Mouse (Mus musculus): ENCODE data around the gene Igfbpl1. TPM values are rescaled to one million over a fixed set of nuclear protein-coding genes. Genes with fewer than 3 reads are reported as not detected.

Igfbpl1 gene
- 0.04 TPM in 1 of 2 replicates, not detected in the other for polyA plus RNA-seq (2012; rRNA removed; ENCODE audit: low replicate concordance)

GRCm38 (mm10) chr4:45826275-45827040 lies at the start of gene Igfbpl1:
TSS of gene Igfbpl1 (minus strand) at chr4:45826923.

GRCm38 (mm10) chr4:45848109-45848824 lies 21.5 kb upstream of the Igfbpl1 start, which contains the start of gene Stra6l:
TSS of gene Stra6l (plus strand) at chr4:45848664.

DNA sequence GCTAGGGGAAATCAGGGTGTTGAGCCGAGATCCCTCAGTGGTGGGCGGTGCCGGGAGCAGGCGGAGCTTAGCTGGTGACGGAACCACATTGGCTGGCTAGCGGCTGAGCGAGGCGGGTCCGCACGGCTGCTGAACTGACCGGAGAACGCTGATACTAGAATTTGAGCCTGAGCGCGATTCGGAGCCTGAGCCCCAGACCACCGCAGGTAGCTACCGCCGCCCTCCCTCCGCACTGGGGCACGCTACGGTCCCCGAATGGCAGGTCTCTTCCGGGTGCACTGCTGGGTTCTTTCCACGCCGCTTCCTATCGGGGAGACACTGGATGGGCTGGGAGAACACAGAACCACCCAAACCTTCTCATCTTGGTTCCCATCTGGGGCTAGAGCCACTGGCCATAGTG lies 27.8 kb downstream of the Igfbpl1 start, which contains the start of gene Aldh1b1:
Aldh1b1 (plus strand) TSS at position 59 of the 400 bp plus-strand sequence.

Other genes starting within 250 kb of the Igfbpl1 start
- gene Aldh1b1, start 27.9 kb downstream of the Igfbpl1 start, polyA plus RNA-seq (2012; rRNA removed; ENCODE audit: low replicate concordance) = 1.4 and 3.8 TPM in 2 replicates
- gene Stra6l, start 21.7 kb upstream of the Igfbpl1 start, polyA plus RNA-seq (2012; rRNA removed; ENCODE audit: low replicate concordance) = 0.45 and 1.2 TPM in 2 replicates
- gene Ccdc180, start 63.4 kb upstream of the Igfbpl1 start, polyA plus RNA-seq (2012; rRNA removed; ENCODE audit: low replicate concordance) = 0.04 TPM in 1 of 2 replicates, not detected in the other
- gene Tdrd7, start 138.4 kb upstream of the Igfbpl1 start, polyA plus RNA-seq (2012; rRNA removed; ENCODE audit: low replicate concordance) = 7.6 and 14.7 TPM in 2 replicates
- 0.92 and 24.9 TPM in 2 replicates for gene Tmod1, start 212.0 kb upstream of the Igfbpl1 start, polyA plus RNA-seq (2012; rRNA removed; ENCODE audit: low replicate concordance)